Mouse (Mus musculus): ENCODE results near the gene Id4.

GRCm38 (mm10) chr13:48260690-48261278 is at the start of gene Id4:
- TF ChIP-seq MAFK (IDR thresholded peaks at IDR 0.05; ENCODE audit: insufficient read depth, low read depth, low read length) (no peak), ZNF384 (IDR thresholded peaks at IDR 0.05; ENCODE audit: low read depth, low read length) (no peak), HCFC1 (IDR thresholded peaks at IDR 0.05; ENCODE audit: borderline replicate concordance, insufficient read depth, low read length) (no peak), CHD2 (IDR thresholded peaks at IDR 0.05; ENCODE audit: low read depth, low read length) (no peak), ZC3H11A (IDR thresholded peaks at IDR 0.05; ENCODE audit: borderline replicate concordance, low read depth, low read length) (no peak)

Data from ES-E14 (cell line).